ENCODE assay signal across 8 mouse cellular contexts in the genomic region with DNA sequence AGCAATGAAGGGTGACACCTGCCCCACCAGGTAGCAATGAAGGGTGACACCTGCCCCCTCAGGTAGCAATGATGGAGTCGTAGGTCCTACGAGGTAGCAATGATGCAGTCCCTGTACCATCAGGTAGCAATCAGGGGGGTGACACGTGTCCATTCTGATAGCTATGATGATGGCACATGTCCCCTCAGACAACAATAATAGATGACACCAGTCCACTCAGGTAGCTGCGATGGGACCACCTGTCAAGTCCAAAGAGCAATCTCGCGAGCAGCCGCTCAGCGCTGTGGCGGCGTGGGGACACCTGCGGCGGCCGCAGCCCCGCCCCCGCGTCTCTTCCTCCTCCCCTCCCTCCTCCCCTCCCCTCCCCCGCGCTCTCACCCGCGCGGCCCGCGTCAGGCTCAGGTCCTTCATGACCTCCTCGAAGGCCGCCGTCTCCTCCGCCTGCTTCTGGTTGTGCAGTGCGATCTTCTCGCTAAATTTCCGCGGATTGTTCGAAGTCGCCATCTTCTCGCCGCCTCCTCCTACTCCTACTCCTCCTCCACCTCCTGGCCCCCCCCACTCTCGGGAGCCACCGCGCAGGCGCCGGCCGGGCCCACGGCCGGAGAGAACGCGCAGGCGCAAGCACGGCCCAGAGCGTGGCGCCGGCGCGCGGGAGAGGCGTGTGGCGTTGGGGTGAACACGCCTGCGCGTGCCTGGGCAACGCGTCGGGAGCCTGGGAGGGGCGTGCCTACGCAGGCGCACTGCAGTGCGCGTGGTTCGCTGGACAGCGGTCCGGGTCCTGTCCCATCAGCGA. TPM values are rescaled to one million over a fixed set of nuclear protein-coding genes. Genes with fewer than 3 reads are reported as not detected.
DNase-seq lines count a peak whose midpoint lies in the region; ATAC-seq and TF ChIP-seq lines count a peak whose summit lies in the region.

TSS of gene Crtc1 (minus strand) at position 525 of the 793 bp plus-strand sequence.

- H3K4me3 ChIP-seq in forebrain, embryonic 10.5 days = peak within 1 kb of the TSS; percentile 75
- peak within 1 kb of the TSS; percentile 74 for H3K4me3 ChIP-seq in heart, embryonic 15.5 days
- peak within 1 kb of the TSS; percentile 64 to 78 for H3K4me3 ChIP-seq in liver, embryonic 14.5 days (ENCODE audit: insufficient read depth in 1 of 2, low read depth in 2 of 2, low read length in 2 of 2)
- peak within 1 kb of the TSS; percentile 70 for H3K4me3 ChIP-seq in neural tube, embryonic 11.5 days (ENCODE audit: low read depth, low read length)
- H3K4me3 ChIP-seq in stomach, postnatal 0 days (ENCODE audit: low read depth, low read length) = peak within 1 kb of the TSS; percentile 69

- no peaks in the 10 kb centered on the region for H3K36me3 ChIP-seq in forebrain, embryonic 10.5 days (replicated peaks)
- H3K36me3 ChIP-seq in heart, embryonic 15.5 days = no peaks in the 10 kb centered on the region
- H3K36me3 ChIP-seq in liver, embryonic 14.5 days (replicated peaks; ENCODE audit: control insufficient read depth, insufficient read depth, low read depth) = no peaks in the 10 kb centered on the region
- H3K36me3 ChIP-seq in neural tube, embryonic 11.5 days (ENCODE audit: control insufficient read depth, insufficient read depth, low read length) = no peaks in the 10 kb centered on the region; the same call in 1 of the 2 replicates
- H3K36me3 ChIP-seq in stomach, postnatal 0 days (ENCODE audit: control insufficient read depth, insufficient read depth, low read length) = no peaks in the 10 kb centered on the region

- TF ChIP-seq CTCF in liver, embryonic 14.5 days (IDR thresholded peaks at IDR 0.05; ENCODE audit: low read depth) = no peak
- TF ChIP-seq CTCF in stomach, postnatal 0 days (IDR thresholded peaks at IDR 0.05; ENCODE audit: low read depth) = no peak

- peak; percentile 95 for ATAC-seq in CD4-positive, CD25-positive, alpha-beta regulatory T cell, adult 4 months
- ATAC-seq in heart, embryonic 15.5 days (replicated peaks; ENCODE audit: insufficient number of reproducible peaks, insufficient read depth, low FRiP score, low read depth) = peak; percentile 99
- ATAC-seq in liver, embryonic 14.5 days (ENCODE audit: insufficient read depth) = peak; percentile 96
- peak; percentile 96 for ATAC-seq in neural tube, embryonic 11.5 days (ENCODE audit: insufficient read depth, low FRiP score, low TSS enrichment)
- ATAC-seq in stomach, postnatal 0 days (ENCODE audit: low FRiP score, low TSS enrichment) = peak; percentile 98

- no peaks in the 10 kb centered on the region for H3K9me3 ChIP-seq in forebrain, embryonic 10.5 days
- no peaks in the 10 kb centered on the region for H3K9me3 ChIP-seq in heart, embryonic 15.5 days (replicated peaks)
- H3K9me3 ChIP-seq in liver, embryonic 14.5 days (ENCODE audit: control insufficient read depth, low read length) = no peaks in the 10 kb centered on the region
- no peaks in the 10 kb centered on the region for H3K9me3 ChIP-seq in neural tube, embryonic 11.5 days (ENCODE audit: control insufficient read depth, low read length)
- H3K9me3 ChIP-seq in stomach, postnatal 0 days (ENCODE audit: control insufficient read depth, low read length) = no peaks in the 10 kb centered on the region

- peaks cover 22% of the 10 kb centered on the region for H3K4me1 ChIP-seq in forebrain, embryonic 10.5 days
- H3K4me1 ChIP-seq in heart, embryonic 15.5 days (replicated peaks) = peaks cover 15% of the 10 kb centered on the region
- peaks cover 21 to 30% of the 10 kb centered on the region in 2 experiments for H3K4me1 ChIP-seq in liver, embryonic 14.5 days (replicated peaks; ENCODE audit: control insufficient read depth in 2 of 2, insufficient read depth in 2 of 2, low read length in 1 of 2)
- H3K4me1 ChIP-seq in neural tube, embryonic 11.5 days (ENCODE audit: control insufficient read depth, insufficient read depth, low read length) = peaks cover 7% of the 10 kb centered on the region; the same call in 1 of the 2 replicates
- H3K4me1 ChIP-seq in stomach, postnatal 0 days (replicated peaks; ENCODE audit: control insufficient read depth, insufficient read depth) = no peaks in the 10 kb centered on the region

- DNase-seq in c-Kit-negative CD71-positive TER-119-positive erythroid progenitor cells, embryonic 14.5 days (ENCODE audit: low read depth, low spot score) = peak; percentile 88
- peak; percentile 93 for DNase-seq in forebrain, embryonic 10.5 days (ENCODE audit: extremely low spot score, low spot score)
- peak; percentile 94 to 98 for DNase-seq in kidney, postnatal 25 days
- DNase-seq in liver, embryonic 14.5 days (ENCODE audit: low read depth in 3 of 3, low spot score in 3 of 3) = peak; percentile 88 to 92 (median 91)
- peak; percentile 100 for DNase-seq in neural tube, embryonic 11.5 days (ENCODE audit: low spot score)
- peak; percentile 98 for DNase-seq in stomach, postnatal 0 days (ENCODE audit: low spot score)

- peak within 1 kb of the TSS; percentile 91 for H3K4me2 ChIP-seq in heart, embryonic 15.5 days
- peak within 1 kb of the TSS; percentile 89 for H3K4me2 ChIP-seq in liver, embryonic 14.5 days (ENCODE audit: low read depth)
- H3K4me2 ChIP-seq in neural tube, embryonic 11.5 days (ENCODE audit: low read depth) = peak within 1 kb of the TSS; percentile 73
- peak within 1 kb of the TSS; percentile 81 for H3K4me2 ChIP-seq in stomach, postnatal 0 days (replicated peaks; ENCODE audit: low read depth)

- H3K9ac ChIP-seq in heart, embryonic 15.5 days = peak within 1 kb of the TSS; percentile 70
- H3K9ac ChIP-seq in liver, embryonic 14.5 days (replicated peaks) = peak within 1 kb of the TSS; percentile 62
- peak within 1 kb of the TSS; percentile 70 for H3K9ac ChIP-seq in neural tube, embryonic 11.5 days (ENCODE audit: low read length)
- peak within 1 kb of the TSS; percentile 75 for H3K9ac ChIP-seq in stomach, postnatal 0 days (ENCODE audit: low read length)

- WGBS in forebrain, embryonic 10.5 days = 1% methylated on average over 70 of the region's 70 CpGs
- WGBS in heart, embryonic 15.5 days = under 1% methylated on average over 70 of the region's 70 CpGs
- 1% methylated on average over 69 of the region's 70 CpGs for WGBS in liver, embryonic 14.5 days (ENCODE audit: insufficient replicate concordance)
- WGBS in neural tube, embryonic 11.5 days = under 1% methylated on average over 59 of the region's 70 CpGs
- under 1% methylated on average over 67 of the region's 70 CpGs for WGBS in stomach, postnatal 0 days

- H3K27ac ChIP-seq in forebrain, embryonic 10.5 days = peak within 1 kb of the TSS; percentile 95
- peak within 1 kb of the TSS; percentile 77 for H3K27ac ChIP-seq in heart, embryonic 15.5 days
- H3K27ac ChIP-seq in liver, embryonic 14.5 days = peak within 1 kb of the TSS; percentile 32
- no peak within 1 kb of the TSS for H3K27ac ChIP-seq in neural tube, embryonic 11.5 days (ENCODE audit: low read depth, low read length)
- H3K27ac ChIP-seq in stomach, postnatal 0 days (replicated peaks) = peak within 1 kb of the TSS; percentile 67; the same call in 1 of the 2 replicates

- H3K27me3 ChIP-seq in forebrain, embryonic 10.5 days (ENCODE audit: poor library complexity, severe bottlenecking) = no peaks in the 10 kb centered on the region
- H3K27me3 ChIP-seq in heart, embryonic 15.5 days = no peaks in the 10 kb centered on the region
- H3K27me3 ChIP-seq in liver, embryonic 14.5 days (ENCODE audit: control insufficient read depth, insufficient read depth, low read length) = no peaks in the 10 kb centered on the region
- H3K27me3 ChIP-seq in neural tube, embryonic 11.5 days (ENCODE audit: control insufficient read depth, insufficient read depth, low read length) = no peaks in the 10 kb centered on the region
- no peaks in the 10 kb centered on the region for H3K27me3 ChIP-seq in stomach, postnatal 0 days (ENCODE audit: control insufficient read depth, insufficient read depth, low read length)

- no peak for TF ChIP-seq EP300 in liver, embryonic 14.5 days (IDR thresholded peaks at IDR 0.05; ENCODE audit: low read depth)
- TF ChIP-seq EP300 in stomach, postnatal 0 days (optimal IDR thresholded peaks at IDR 0.05) = no peak

RNA-seq across cellular contexts. Expression of gene Crtc1, which starts in this region (rescaled TPM):
- 1 to 10 TPM; 7.6 to 9.3 TPM for polyA plus RNA-seq in CD4-positive, CD25-positive, alpha-beta regulatory T cell, adult 4 months (2017; shearing (Covaris generic))
- 14.8 and 16.4 TPM in 2 replicates for polyA plus RNA-seq in forebrain, embryonic 10.5 days (2016; fragmentation: Nextera tagmentation; extraction: Ambion mirVana)
- polyA plus RNA-seq in heart, embryonic 15.5 days (2015; fragmentation: Nextera tagmentation; extraction: Ambion mirVana) = 8.7 and 14.2 TPM in 2 replicates
- 3.9 and 4.5 TPM in 2 replicates for polyA plus RNA-seq in liver, embryonic 14.5 days (2012; rRNA removed)
- polyA plus RNA-seq in liver, embryonic 14.5 days (2014; fragmentation: Nextera tagmentation; extraction: Ambion mirVana) = 2.9 and 3.9 TPM in 2 replicates
- polyA plus RNA-seq in neural tube, embryonic 11.5 days (2014; fragmentation: Nextera tagmentation; extraction: Ambion mirVana) = 16.1 and 17.9 TPM in 2 replicates
- polyA plus RNA-seq in stomach, postnatal 0 days (2015; fragmentation: Nextera tagmentation; extraction: Ambion mirVana) = 8.0 and 8.4 TPM in 2 replicates
